Mouse (Mus musculus): ENCODE results near the gene Dbx2. TPM values are rescaled to one million over a fixed set of nuclear protein-coding genes. Genes with fewer than 3 reads are reported as not detected.

Dbx2 gene
- not detected for total RNA-seq (2021)
- long read RNA-seq, experiment 1 = 0 reads
- long read RNA-seq, experiment 2 = 0 reads

DNA sequence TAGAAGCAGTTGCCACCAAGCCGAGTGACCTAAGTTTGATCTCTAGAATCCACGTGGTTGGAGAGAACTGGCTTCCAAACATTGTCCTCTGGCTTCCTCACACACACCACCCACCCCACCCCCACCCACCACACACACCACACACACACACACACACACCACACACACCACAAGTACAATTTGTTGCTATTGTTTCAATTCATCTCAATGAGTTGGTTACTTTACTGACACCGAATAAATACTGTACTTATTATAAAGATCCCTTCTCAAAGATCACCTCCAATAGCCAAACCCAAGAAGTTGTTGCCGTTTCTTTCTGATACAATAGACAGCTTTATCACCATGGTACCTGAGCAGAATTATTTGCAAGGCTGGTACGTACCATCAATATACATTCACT is at the start of gene Dbx2:
Gene Dbx2, minus strand, starts transcription at position 101 of the 400 bp plus-strand sequence.
- DNase-seq = no peak

DNA sequence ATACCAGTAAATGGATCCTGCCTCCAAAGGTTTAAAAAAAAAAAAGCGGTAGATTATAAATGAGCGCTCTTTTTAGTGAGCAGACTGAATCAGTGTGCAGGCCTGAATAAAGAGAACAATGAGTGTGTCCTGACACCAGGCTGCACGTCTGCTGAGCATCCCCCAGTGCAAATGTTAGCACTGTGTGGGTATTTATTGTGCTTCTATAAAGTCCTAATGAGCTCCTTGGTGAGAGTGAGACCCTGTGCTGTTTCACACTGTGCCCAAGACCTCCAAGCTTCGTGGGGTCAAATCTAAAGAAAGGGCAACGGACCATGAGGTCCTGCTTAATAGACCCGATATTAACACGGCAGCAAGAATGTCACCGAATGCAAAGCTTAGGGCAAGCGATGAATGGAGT is 46.4 kb upstream of the Dbx2 start:
- DNase-seq = no peak

DNA sequence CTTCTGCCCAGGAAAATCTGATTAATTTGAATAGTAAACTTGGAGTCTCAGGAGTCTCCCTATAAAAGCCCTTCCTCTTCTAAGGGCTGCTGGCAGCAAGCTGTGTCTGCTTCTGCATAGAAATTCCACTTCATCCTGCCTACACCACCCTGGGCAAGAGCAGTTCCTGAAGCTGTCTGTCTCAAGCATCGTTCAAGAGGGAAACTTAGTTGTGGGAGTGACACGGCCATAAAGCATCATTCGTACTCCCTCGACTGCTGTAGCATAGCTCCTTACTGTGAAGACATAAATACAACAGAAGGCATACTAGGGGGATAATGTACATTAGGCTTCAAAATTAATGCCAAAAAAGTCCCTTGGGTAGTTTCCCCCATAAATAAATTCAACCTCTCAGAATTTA is 45.8 kb upstream of the Dbx2 start:
- no peak for DNase-seq

DNA sequence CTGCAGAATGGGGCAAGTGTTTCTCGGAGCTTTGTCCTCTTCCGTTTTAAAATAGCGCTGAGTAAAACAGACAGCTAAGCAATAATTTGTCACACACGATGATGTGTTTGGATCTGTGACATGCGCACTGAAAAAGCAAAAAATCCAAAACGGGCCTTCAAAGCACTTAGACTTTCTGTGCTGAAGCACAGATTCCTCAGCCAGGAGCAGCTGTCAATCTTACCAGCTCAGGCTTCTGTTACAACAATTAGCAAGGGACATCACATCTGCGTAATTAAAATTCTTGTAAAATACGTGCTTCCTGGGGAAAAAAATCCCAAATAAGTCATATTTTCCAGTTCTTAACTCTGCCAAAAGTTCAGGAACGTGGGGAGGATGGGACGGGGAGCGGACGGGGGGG is 43.6 kb upstream of the Dbx2 start:
- DNase-seq = no peak

DNA sequence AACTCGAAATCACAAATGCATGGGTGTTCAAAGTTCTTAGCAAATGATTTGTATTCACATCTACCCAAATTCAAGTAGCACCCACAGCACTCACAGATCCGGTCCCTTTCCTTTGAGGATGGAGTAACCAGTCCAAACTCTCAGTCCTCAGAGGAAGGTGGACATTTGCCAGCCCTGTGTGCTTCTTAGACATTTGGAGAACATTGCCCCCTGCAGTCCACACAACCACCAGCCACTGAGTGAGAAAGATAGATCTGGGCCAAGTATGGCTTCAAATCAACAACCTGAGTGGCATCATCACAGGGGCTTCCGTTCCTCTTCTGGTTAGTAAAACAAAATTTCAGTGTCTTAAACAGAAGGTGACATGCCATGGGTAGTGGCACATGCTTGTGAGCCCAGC is 38.0 kb upstream of the Dbx2 start:
- peak in 1 of 2 experiments; percentile 3 for DNase-seq

DNA sequence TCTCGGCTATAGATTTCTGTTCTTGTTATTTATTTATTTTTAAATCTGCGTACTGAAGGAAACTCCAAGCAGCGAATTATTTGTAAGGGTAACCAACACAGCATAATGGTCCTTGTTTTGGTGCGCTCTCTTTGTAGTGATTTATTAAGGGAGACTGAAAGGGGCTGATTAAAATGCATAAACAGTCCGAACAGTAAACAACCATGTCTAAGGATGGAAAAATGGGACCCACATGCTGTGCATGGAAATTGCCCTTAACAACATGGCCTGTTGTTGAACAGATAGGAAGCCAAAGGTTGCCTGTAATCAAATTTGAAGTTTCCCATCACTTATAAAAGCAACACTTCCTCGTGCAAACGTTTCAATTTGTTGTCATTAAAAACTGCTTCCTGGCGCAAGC is 35.8 kb upstream of the Dbx2 start:
- DNase-seq = no peak

DNA sequence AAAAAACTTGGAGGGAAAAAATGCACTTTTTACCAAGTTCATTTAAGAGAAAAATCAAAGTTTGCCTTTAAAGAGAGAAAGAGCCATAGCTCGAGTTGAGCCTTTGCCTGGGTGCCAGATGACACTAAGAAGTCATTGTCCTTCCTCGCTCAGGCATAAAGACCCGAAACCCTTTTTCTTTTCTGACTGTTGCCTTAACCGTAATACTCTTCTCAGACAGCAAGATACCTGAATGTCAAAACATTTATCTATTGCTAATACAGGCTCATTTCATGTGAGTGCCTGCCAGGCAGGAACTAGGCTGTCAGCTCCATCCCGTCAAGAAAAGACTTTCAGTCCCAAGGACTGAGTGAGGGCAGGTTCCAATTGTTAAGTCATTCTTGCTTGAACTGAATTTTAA is 35.4 kb upstream of the Dbx2 start:
- no peak for DNase-seq

DNA sequence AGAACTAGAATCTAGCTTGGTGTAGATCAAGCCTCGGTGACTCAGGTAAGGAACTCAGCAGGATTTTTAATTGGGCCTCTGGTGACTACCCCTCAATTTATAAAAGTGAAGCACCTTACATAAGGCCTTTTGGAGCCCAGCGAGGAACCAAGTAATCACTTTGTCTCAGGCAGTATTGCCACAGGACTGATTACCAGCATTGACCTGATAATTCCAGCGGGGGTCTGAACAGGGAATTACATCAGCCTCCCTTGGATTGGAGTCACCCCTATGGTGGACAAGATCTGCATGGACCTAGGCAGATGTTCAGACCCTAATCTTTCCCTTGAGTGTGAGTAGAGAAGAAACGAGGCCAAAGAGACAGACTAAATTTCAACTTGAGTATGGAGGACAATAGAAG is 26.9 kb upstream of the Dbx2 start:
- no peak for DNase-seq

DNA sequence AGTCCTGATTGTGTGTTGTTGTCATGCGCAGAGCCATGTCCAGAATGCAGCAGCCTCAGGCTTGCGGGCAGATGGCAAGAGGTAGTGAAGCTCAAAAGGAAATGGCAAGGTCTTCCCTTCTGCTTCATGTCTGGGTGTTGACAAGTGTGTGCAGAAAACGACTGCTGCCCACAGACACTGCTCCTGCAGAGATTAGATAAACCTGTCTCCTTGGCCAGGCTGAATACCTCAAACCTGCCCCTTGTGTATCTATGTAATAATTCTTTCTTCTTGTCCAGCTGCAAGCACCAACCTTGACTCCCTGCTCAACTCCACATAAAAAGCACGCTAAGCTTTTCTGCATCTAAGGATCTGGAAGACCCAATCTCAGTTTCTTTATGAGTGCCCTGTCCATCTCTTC is 19.9 kb upstream of the Dbx2 start:
- no peak for DNase-seq

DNA sequence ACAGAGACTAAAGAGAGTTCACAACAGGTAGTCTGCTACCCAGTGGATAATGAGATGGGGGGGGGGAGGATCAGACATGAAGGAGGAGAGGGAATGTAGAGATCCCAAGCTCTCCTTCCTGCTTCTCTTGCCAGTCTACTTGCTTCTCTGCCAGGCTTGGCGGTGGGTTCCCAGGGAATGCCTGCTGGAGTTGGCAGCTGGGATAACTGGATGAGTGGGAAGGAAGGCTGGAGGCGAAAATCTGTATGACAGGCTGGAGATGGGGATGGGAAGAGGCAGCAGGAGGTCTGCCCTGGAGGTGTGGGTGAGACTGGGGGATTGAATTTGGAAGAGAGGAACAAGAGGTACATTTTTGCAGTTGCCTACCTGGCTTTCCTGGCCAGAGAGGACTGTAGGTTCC is 19.4 kb upstream of the Dbx2 start:
- DNase-seq = no peak

DNA sequence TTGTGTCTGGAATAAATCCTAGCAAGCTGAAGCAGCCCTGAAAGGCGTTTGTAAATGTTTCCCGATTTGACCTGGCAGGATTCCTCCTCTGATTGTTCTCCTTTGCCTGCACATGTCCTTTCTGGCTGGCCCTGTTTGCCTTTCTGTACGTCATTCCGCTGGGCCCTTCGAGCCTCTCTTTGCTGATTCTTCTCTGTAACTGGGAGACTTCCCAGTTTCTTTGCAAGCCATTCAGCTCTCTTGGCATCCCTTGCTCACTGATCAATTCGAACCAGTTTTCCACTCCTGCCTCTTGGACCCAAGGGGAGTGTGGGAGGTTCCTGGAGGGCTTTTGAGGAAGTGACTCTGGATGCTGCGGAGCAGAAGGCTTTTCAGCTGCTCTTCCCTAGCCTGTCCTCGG is 11.4 kb upstream of the Dbx2 start:
- peak; percentile 1 to 4 for DNase-seq

DNA sequence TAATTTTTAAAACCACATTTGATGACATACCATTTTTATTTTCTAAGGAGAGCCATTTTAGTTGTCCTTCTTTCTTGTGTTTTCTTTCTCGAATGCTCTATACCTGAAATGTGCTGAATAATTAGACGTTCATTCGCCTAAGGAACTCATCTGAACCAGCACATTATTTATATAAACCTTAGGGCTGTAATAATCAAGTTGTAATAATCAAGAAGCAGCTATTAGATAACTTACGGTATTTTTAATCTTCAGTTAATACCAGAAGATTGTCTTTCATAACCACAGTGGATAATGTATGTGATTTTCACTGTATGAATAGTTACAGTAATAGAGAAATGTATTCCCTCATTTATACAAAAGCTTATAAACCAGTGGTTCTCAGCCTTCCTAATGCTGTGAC is 9.2 kb upstream of the Dbx2 start:
- no peak for DNase-seq

DNA sequence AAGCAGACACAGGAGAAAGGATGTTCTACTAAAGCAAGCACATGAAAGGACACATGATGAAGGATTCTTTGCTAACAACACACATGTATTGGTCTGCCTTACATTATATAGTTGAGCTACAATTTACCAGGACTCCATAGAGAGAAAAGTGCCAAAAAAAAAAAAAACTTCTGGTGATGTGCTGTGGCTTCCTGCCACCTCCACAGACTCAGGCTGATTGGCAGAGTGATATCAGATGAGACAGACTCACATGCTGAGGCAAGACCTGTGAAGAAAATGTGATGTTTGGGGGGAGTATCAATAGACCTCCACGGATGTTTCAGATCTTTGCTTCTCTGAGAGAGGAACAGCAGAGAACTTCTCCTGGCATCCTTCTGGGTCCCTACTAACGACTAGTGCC is 6.0 kb upstream of the Dbx2 start:
- DNase-seq = no peak

DNA sequence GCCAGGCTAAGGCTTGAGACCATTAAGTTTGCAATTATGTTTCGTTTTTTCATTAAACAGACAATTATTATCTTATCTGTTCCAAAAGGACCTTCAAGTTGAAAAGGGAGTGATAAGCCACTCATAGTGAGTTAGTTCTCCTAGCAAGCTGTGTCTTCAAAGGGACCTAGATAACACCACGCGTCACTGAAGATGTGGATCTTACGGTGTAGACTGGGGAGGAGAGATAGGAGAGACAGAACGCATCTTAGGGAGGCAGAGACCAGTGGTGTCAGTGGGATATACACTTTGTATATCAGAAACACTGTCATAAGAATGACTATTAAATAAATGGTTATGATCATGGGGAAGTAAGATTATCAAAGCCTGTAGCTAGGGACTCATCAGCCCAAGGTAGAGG is 4.6 kb upstream of the Dbx2 start:
- no peak for DNase-seq

DNA sequence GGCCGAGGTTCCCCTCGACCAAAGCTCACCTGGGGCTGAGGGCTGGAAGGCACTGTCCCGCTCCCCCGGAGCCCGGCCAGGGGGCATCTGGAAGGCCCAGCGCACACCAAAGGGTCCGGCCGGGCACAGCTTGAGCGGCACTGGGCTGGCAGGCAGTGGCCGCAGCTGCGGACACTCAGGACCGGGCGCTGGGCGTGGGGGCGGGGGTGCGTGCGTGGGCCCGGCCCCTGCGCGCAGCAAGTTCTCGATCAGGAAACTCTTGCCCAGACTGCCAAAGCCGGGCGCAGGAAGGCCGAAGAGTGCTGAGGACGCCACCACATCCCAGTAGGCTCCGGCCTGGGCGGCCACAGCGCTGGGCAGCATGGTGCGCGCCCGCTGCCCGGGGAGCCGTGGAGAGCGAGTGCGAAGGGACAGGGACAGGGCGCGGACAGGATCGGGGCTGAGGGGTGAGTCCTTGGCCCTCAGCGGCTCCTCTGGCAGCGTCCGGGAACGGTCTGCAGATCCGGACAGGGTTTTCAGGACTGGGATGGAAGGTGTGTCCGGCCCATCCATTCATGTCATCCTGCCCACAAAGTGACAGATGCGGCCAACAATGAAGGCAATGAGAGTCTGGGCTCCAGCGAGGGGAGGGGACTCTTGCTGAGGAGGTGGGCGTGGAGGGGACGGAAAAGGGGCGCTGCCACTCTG is 1.4 kb downstream of the Dbx2 start:
- DNase-seq = no peak

DNA sequence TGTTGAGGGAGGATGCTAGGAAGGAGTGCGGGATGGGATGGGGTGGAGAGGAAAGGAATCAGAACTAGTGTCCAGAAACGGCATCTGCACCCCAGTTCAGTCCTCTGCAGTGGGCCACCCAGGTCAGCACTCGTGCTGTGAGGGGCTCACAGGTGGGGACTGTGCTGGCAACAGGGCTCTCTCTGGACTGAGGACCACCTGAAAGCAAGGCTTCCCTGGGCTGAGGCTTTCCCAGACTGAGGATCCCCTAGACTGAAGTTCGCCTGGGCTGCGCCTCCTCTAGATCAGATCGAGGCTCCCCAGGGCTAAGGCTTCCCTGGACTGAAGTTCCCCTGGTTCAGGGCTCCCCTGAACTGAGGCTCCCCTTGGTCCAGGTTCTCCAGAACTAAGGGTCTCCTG is 1.9 kb downstream of the Dbx2 start:
- no peak for DNase-seq

DNA sequence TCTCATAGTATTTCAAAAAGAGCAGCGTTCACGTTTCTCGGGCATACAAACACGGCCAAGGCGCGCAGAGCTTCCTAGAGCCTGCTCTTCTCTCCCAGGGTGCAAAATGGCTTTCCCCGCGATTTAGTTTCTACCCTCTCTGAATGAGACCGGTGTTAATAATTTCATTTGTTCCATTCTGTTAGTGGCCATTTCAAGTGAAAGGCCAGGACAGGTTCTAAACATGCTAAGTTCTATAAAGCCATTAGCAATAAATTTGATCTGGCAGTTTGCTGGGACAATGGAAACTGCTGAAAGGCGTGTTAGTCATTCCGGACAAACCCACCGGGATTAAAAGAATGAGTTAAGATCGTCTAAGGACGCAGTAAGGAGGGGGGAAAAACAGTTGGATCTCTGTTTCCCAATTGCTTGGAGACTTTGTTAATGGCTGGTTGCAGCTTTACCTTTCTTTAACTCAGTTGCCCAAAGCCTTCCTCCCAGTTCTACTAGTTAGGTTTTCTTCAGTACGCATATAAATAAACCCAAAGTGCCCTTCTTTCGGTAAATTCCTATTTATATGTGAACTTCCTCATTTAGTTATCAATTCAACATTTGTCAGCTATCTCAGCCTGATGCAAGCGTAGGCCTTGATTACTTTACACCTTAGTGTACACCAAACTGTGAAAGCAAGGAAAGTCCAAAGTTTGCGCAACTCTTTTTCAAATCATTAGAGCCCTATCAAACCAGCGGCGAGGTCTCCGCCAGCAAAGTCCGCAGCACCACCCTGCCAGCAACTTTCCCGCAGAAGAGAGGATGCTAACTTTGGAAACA is 2.7 kb downstream of the Dbx2 start:
- DNase-seq = no peak

DNA sequence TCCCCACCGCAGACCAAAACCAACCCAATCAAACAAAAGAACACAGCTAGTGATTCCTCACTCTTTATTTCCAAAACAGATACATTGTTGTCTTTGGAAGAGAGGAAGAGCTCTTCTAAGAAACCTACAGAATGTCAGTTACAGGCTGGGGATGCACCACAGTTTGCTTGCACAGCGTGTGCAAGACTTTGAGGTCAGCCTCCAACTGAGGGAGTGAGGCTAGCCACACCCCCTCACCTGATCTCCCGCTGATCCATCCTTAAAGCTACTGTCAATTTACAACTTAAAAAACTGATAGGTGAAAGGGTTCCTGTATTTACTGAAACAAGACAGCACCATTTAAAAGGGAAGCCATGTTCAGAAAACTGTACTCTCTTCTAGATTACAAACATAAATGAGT is 3.9 kb downstream of the Dbx2 start:
- no peak for DNase-seq

DNA sequence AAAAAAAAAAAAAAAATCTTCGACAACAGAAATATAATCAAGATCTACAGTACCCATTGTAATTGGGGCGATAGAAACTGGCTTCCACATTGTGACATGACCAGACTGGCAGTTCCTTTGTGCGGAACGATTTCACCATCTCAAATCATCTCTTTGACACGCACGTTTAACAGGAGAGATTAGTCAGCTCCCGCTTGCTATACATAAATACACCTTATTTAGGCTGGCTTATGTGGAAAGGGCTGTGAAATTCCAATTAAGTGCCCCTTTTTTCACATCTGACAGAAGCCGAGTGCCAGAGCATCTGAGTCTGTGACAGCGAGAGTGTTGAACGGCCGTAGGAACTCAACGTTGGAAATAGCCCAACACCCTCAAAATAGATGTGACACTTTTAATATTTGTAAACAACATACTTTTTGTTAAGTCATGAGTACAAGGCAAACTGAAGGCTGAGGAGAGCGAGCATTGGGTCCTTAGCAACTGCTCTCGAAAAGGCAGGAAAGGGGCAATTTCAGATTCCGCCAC is 12.2 kb downstream of the Dbx2 start:
- no peak for DNase-seq

DNA sequence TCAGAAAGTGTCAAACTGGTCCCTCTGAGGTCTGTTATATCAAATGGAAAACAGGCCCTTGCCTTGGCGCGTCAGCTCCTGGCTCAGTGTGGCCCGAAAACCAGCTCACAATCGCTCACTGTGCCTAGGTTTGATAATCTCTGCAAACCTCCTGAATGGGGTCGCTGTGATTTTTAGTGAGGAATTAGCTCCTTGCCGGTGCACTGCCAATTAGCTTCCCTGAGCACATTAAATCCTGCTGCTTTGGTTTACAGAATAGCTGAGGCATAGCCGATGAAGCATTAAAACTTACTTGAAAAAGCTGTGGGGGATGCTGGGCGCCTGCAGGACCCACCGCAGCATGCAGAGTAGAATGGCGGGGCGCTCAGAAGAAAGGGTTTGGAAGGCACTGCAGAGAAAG is 15.4 kb downstream of the Dbx2 start:
- DNase-seq = no peak

DNA sequence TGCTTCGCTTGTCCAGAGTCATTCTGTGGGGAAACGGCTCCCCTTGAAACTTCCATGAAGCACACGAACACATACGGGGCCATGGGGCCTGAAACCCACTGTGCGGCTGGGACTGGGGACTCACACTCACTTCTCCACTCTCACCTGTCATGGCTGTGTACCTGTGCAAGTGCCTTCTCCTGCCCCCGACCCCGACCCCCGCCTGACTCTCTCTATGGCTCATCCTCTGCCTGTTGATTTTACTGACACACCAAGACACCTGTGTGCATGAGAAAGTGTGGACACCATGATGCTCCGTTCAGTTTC is 16.0 kb downstream of the Dbx2 start:
- DNase-seq = no peak

DNA sequence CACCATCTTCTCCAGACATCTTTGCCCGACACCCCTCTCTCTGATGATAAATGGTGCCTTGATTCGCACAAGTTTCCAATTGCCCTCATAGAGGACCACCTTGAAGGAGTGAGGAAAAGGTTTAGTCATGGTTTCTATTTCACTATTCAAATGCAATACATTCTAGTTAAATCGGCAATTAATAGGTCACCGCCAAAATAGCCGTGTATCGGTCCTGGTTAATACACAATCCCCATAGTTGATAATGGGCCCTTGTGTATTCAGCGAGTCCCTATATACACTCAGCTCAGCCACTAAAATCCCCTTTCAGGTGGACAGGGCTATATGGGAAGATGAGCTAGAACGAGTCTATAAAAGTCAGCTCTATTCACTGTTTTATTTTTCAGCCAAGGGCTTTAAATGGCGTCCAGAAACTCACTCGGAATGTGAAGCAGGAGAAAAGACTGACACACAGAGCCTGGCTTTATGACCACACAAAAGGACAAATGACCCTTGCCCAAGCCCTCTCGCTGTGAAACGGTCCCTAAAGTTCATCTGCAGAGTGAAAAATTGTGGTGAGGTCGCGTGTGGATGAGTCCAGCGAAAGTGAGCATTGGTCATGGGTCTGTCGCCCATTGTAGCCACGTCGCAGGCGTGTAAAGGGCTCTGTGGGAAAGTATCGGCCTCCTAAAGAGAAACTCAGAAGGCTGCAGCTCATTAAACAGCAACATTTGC is 16.5 kb downstream of the Dbx2 start:
- no peak for DNase-seq

DNA sequence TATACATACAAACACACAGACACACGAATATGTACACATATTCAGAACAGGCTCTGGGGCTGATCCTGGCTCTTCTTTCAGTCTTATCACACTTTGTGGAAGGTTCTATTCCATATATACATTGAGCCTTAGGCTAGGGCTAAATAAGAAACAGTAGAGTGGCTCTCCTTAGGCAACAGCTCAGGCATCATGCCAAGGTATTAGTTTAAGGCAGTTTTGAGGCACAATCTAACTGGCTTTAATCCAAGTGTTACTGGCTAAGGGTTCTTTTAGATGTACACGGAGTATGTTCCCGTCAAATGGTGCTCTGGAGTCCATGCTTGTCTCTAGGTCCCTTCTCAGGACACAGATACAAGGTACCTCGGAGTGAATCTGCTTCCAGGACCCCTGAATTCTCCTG is 31.4 kb downstream of the Dbx2 start:
- DNase-seq = no peak
